Mouse (Mus musculus): ENCODE data around the gene Phf24.

DNA sequence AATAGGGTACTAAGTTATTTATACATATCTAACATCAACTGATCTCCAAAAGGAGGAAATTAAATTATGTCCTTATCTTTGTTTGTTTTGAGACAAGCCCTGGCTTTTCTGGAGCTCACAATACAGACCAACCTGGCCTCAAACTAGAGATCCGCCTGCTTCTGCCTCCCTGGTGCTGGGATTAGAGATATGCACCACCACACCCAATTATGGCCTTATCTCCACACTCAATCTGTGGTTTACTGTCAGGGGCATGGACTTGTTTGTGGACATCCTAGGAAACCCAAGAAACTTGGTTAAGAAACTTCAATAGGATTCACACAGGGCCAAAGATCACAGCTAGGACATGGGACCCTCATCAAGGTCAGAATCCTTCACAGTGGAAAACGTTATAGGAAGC lies 38.8 kb upstream of the Phf24 start:
- TF ChIP-seq CTCF (IDR thresholded peaks at IDR 0.05; ENCODE audit: low read depth, low read length) (no peak), POLR2A (IDR thresholded peaks at IDR 0.05; ENCODE audit: insufficient read depth, low read length) (no peak)

All from ES-Bruce4 (cell line).